Mouse (Mus musculus) kidney, adult 2 months (tissue): ENCODE data around the gene Lipc. TPM values are rescaled to one million over a fixed set of nuclear protein-coding genes. Genes with fewer than 3 reads are reported as not detected.

Experiments used
- DNase-seq: peaks from one replicate; pipeline ENCODE4 v3.0.0; 2021
- H3K27ac ChIP-seq: fragments of 200-500 bp; 2 replicates; pipeline ENCODE4 v1.5.1; 2012; ENCODE audit warnings: low read depth, low read length, control low read depth, inconsistent platforms; ENCODE audit not compliant: insufficient read depth
- H3K27me3 ChIP-seq: fragments of 200-500 bp; replicated peaks from 2 replicates; pipeline ENCODE4 v1.6.1; 2012; ENCODE audit warnings: mild to moderate bottlenecking, moderate library complexity, low read length, inconsistent platforms; ENCODE audit not compliant: control insufficient read depth, insufficient read depth
- H3K36me3 ChIP-seq: fragments of 200-500 bp; 2 replicates; pipeline ENCODE4 v1.6.1; 2012; ENCODE audit warnings: mild to moderate bottlenecking, moderate library complexity, low read length, inconsistent platforms; ENCODE audit not compliant: control insufficient read depth, insufficient read depth
- H3K4me1 ChIP-seq: fragments of 200-500 bp; 2 replicates; pipeline ENCODE4 v1.6.1; 2011; ENCODE audit warnings: low read length; ENCODE audit not compliant: control insufficient read depth, insufficient read depth
- H3K4me3 ChIP-seq: fragments of 200-500 bp; 2 replicates; pipeline ENCODE4 v1.5.1; 2011; ENCODE audit warnings: mild to moderate bottlenecking, low read depth, low read length, control low read depth; ENCODE audit not compliant: insufficient read depth
- CTCF ChIP-seq: fragments of 200-500 bp; conservative IDR thresholded peaks from 2 replicates; pipeline ENCODE4 v1.5.1; 2011; ENCODE audit warnings: low read depth, mild to moderate bottlenecking, control low read depth, low read length, moderate library complexity, mixed read lengths; ENCODE audit not compliant: insufficient read depth, insufficient read length
- POLR2A ChIP-seq: fragments of 200-500 bp; IDR thresholded peaks from one replicate; pipeline ENCODE4 v1.6.1; 2011; ENCODE audit warnings: low read depth, low read length, control low read depth
- WGBS: fragments of 180-500 bp; shearing (Covaris S2); methylation state at CpG from one replicate; pipeline ENCODE4 v1.1.7; 2018; 5-methylcytosine and 5-hydroxymethylcytosine counted together
- polyA plus RNA-seq: library from polyadenylated mRNA; depleted of rRNA; stranded (reverse); fragments of >200 nt; gene quantifications from 2 replicates; pipeline ENCODE4 v1.2.3, GENCODE M21; 2012

Lipc gene
- polyA plus RNA-seq, 1 experiment = 0.58 TPM

- 83% methylated on average over 2 of the region's 2 CpGs for WGBS
- no peak overlapping the region for H3K27ac ChIP-seq
Observed at GRCm38 (mm10) chr9:70938850-70939249, 13.2 kb downstream of the Lipc start.

GRCm38 (mm10) chr9:70938134-70938533 is 13.9 kb downstream of the Lipc start:
- Histone ChIP-seq H3K27me3 (no peaks in the 10 kb centered on the region), H3K4me1 (no peaks in the 10 kb centered on the region), H3K4me3 (no peak overlapping the region), H3K27ac (no peak overlapping the region), H3K36me3 (no peaks in the 10 kb centered on the region)
- WGBS = 88% methylated on average over 6 of the region's 6 CpGs
- TF ChIP-seq CTCF (no peak), POLR2A (no peak)
- DNase-seq = no peak

More at GRCm38 (mm10) chr9:70938850-70939249, 13.2 kb downstream of the Lipc start:
- Histone ChIP-seq H3K27me3 (no peaks in the 10 kb centered on the region), H3K4me3 (no peak overlapping the region), H3K36me3 (no peaks in the 10 kb centered on the region), H3K4me1 (no peaks in the 10 kb centered on the region)
- no peak for DNase-seq
- TF ChIP-seq CTCF = no peak
- TF ChIP-seq POLR2A = no peak

- TF ChIP-seq CTCF (no peak), POLR2A (no peak)
- Histone ChIP-seq H3K4me3 (no peak overlapping the region), H3K4me1 (no peaks in the 10 kb centered on the region), H3K27ac (no peak overlapping the region), H3K36me3 (no peaks in the 10 kb centered on the region), H3K27me3 (no peaks in the 10 kb centered on the region)
- peak; percentile 16 for DNase-seq
- WGBS = 63% methylated on average over 8 of the region's 8 CpGs
Observed at GRCm38 (mm10) chr9:70934587-70935295, 17.3 kb downstream of the Lipc start.

- Histone ChIP-seq H3K36me3 (no peaks in the 10 kb centered on the region), H3K27ac (no peak overlapping the region), H3K27me3 (no peaks in the 10 kb centered on the region), H3K4me3 (no peak overlapping the region), H3K4me1 (no peaks in the 10 kb centered on the region)
- 51% methylated on average over 5 of the region's 5 CpGs for WGBS
- TF ChIP-seq CTCF (no peak), POLR2A (no peak)
- DNase-seq = peak; percentile 23
Observed at GRCm38 (mm10) chr9:70930641-70931020, 21.4 kb downstream of the Lipc start.

GRCm38 (mm10) chr9:70929840-70930640 is 22.0 kb downstream of the Lipc start:
- no peaks in the 10 kb centered on the region for H3K27me3 ChIP-seq
- no peak overlapping the region for H3K27ac ChIP-seq
- DNase-seq = peak; percentile 53
- TF ChIP-seq POLR2A (no peak), CTCF (peak; percentile 56)
- 61% methylated on average over 15 of the region's 15 CpGs for WGBS
- H3K36me3 ChIP-seq = no peaks in the 10 kb centered on the region
- no peak overlapping the region for H3K4me3 ChIP-seq
- H3K4me1 ChIP-seq = no peaks in the 10 kb centered on the region

- H3K4me1 ChIP-seq = no peaks in the 10 kb centered on the region
- no peak for DNase-seq
- no peaks in the 10 kb centered on the region for H3K27me3 ChIP-seq
- no peak overlapping the region for H3K27ac ChIP-seq
- H3K4me3 ChIP-seq = no peak overlapping the region
- WGBS = 93% methylated on average over 1 of the region's 1 CpGs
- TF ChIP-seq CTCF = no peak
- no peak for TF ChIP-seq POLR2A
- H3K36me3 ChIP-seq = no peaks in the 10 kb centered on the region
Observed at GRCm38 (mm10) chr9:70928472-70928871, 23.6 kb downstream of the Lipc start.

GRCm38 (mm10) chr9:70927701-70928100 is 24.3 kb downstream of the Lipc start:
- Histone ChIP-seq H3K4me3 (no peak overlapping the region), H3K36me3 (no peaks in the 10 kb centered on the region), H3K27ac (no peak overlapping the region), H3K4me1 (no peaks in the 10 kb centered on the region), H3K27me3 (no peaks in the 10 kb centered on the region)
- TF ChIP-seq POLR2A (no peak), CTCF (no peak)
- DNase-seq = no peak
